ENCODE assay signal across 18 mouse cellular contexts in the genomic region with DNA sequence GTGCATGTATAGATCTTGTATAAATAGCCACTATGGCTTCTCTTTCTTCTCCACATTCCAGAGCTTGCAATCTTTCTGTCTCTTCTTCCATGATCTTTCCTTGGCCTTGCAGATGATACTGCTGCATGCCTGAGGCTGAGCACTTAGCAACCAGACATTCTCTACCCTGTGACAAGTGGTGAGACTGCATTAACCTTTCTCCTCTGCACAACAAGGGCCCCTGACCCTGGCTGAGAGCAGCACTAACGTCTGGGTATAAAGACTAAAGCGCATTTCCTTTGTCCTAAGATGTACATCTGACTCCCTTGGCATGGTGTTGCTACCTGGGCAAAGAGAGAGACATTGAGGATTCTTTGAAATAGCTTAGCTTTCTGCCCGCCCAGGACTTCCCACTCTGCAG.
DNase-seq lines count a peak whose midpoint lies in the region; ATAC-seq and TF ChIP-seq lines count a peak whose summit lies in the region.
"Had no signal": no experiment of that assay in that cellular context is flagged by ENCODE, and none has a peak within 500 bp of the region (broad histone marks: within the 10 kb centered on the region; RNA-seq: fewer than 3 reads in every experiment).

No protein-coding gene starts in this region.

- no peak overlapping the region for H3K4me3 ChIP-seq in midbrain, embryonic 10.5 days
- H3K4me3 ChIP-seq in midbrain, postnatal 0 days (ENCODE audit: low read depth, low read length), result no peak overlapping the region
- H3K4me3 ChIP-seq: embryonic facial prominence, embryonic 12.5 days; forebrain, embryonic 12.5 days; heart, embryonic 12.5 days; hindbrain, embryonic 13.5 days; intestine, embryonic 15.5 days had no signal

- no peaks in the 10 kb centered on the region for H3K36me3 ChIP-seq in midbrain, embryonic 10.5 days
- no peaks in the 10 kb centered on the region for H3K36me3 ChIP-seq in midbrain, postnatal 0 days (ENCODE audit: insufficient read depth, low read length)
- H3K36me3 ChIP-seq: embryonic facial prominence, embryonic 12.5 days; forebrain, embryonic 12.5 days; heart, embryonic 12.5 days; hindbrain, embryonic 13.5 days; intestine, embryonic 15.5 days had no signal

- DNase-seq in midbrain, embryonic 10.5 days (ENCODE audit: low spot score), result peak; percentile 68
- DNase-seq in midbrain, postnatal 0 days (ENCODE audit: low spot score), result no peak
- peak; percentile 7 for DNase-seq in ZHBTc4 (ENCODE audit: low read depth, low spot score)
- DNase-seq in embryo, embryonic 10 days (ENCODE audit: low spot score), result peak; percentile 71
- DNase-seq in mesoderm, embryonic 11.5 days (ENCODE audit: low read depth, low spot score), result peak; percentile 54
- DNase-seq in adrenal gland, adult (ENCODE audit: inconsistent age in 2 of 2, low spot score in 1 of 2), result no peak
- DNase-seq: adrenal gland, postnatal 10 days; cerebellum, adult 11 months; cerebellum, adult 8-10 months; cerebellum, postnatal 14 days; forebrain, postnatal 0 days; gastrocnemius, postnatal 25 days had no signal

- WGBS in midbrain, embryonic 10.5 days, result 18% methylated on average over 3 of the region's 3 CpGs
- 48% methylated on average over 3 of the region's 3 CpGs for WGBS in midbrain, postnatal 0 days

- H3K9ac ChIP-seq in midbrain, postnatal 0 days (replicated peaks; ENCODE audit: low read length, poor library complexity, severe bottlenecking), result no peak overlapping the region
- H3K9ac ChIP-seq: embryonic facial prominence, embryonic 12.5 days; forebrain, embryonic 12.5 days; forebrain, postnatal 0 days; heart, embryonic 12.5 days; hindbrain, embryonic 13.5 days; intestine, embryonic 15.5 days had no signal

- TF ChIP-seq CTCF in midbrain, postnatal 0 days (IDR thresholded peaks at IDR 0.05), result no peak

- H3K27me3 ChIP-seq in midbrain, embryonic 10.5 days (ENCODE audit: low read depth, poor library complexity, severe bottlenecking), result no peaks in the 10 kb centered on the region
- no peaks in the 10 kb centered on the region for H3K27me3 ChIP-seq in midbrain, postnatal 0 days (ENCODE audit: insufficient read depth, low read length)
- H3K27me3 ChIP-seq: embryonic facial prominence, embryonic 12.5 days; forebrain, embryonic 12.5 days; heart, embryonic 12.5 days; hindbrain, embryonic 13.5 days; intestine, embryonic 15.5 days had no signal

- H3K9me3 ChIP-seq in midbrain, embryonic 10.5 days (replicated peaks), result no peaks in the 10 kb centered on the region
- no peaks in the 10 kb centered on the region for H3K9me3 ChIP-seq in midbrain, postnatal 0 days (ENCODE audit: low read length)
- H3K9me3 ChIP-seq: embryonic facial prominence, embryonic 12.5 days; forebrain, embryonic 12.5 days; heart, embryonic 12.5 days; hindbrain, embryonic 13.5 days; intestine, embryonic 15.5 days had no signal

- no peak overlapping the region for H3K4me2 ChIP-seq in midbrain, postnatal 0 days (ENCODE audit: low read depth, low read length, poor library complexity, severe bottlenecking)
- H3K4me2 ChIP-seq: embryonic facial prominence, embryonic 12.5 days; forebrain, embryonic 12.5 days; heart, embryonic 12.5 days; hindbrain, embryonic 13.5 days; intestine, embryonic 15.5 days had no signal

- H3K4me1 ChIP-seq in midbrain, embryonic 10.5 days, result peaks cover 54% of the 10 kb centered on the region
- no peaks in the 10 kb centered on the region for H3K4me1 ChIP-seq in midbrain, postnatal 0 days (ENCODE audit: insufficient read depth, low read length)
- H3K4me1 ChIP-seq: embryonic facial prominence, embryonic 12.5 days; intestine, embryonic 15.5 days had no signal

- H3K27ac ChIP-seq in midbrain, embryonic 10.5 days (replicated peaks), result peak overlapping the region; percentile 79
- H3K27ac ChIP-seq in midbrain, postnatal 0 days (ENCODE audit: low read depth, low read length), result no peak overlapping the region
- H3K27ac ChIP-seq: embryonic facial prominence, embryonic 12.5 days; forebrain, embryonic 12.5 days; hindbrain, embryonic 13.5 days; intestine, embryonic 15.5 days had no signal

- no peak for ATAC-seq in midbrain, postnatal 0 days (ENCODE audit: low FRiP score)
- no peak for ATAC-seq in megakaryocyte, adult 5-6 weeks (ENCODE audit: poor library complexity, severe bottlenecking)
- ATAC-seq: forebrain, postnatal 0 days; intestine, embryonic 15.5 days had no signal

Comparison
In these comparisons a context has a peak if more than half of its experiments do, and no peak if none do; other contexts are left out.
1. DNase-seq: peak in midbrain, embryonic 10.5 days (single experiment), ZHBTc4 (single experiment), embryo, embryonic 10 days (single experiment) and mesoderm, embryonic 11.5 days (single experiment); none in midbrain, postnatal 0 days (single experiment) and adrenal gland, adult (0 of 2).